Mouse (Mus musculus) ES-Bruce4 (cell line): ENCODE data around the gene Agrn.

Source experiments
- CTCF ChIP-seq: IDR thresholded peaks from one replicate; pipeline ENCODE4 v1.8.1; 2011; ENCODE audit warnings: low read depth, low read length
- EP300 ChIP-seq: IDR thresholded peaks from 2 replicates; pipeline ENCODE4 v1.6.1; 2011; ENCODE audit warnings: low read depth, low read length; ENCODE audit not compliant: insufficient read depth

DNA sequence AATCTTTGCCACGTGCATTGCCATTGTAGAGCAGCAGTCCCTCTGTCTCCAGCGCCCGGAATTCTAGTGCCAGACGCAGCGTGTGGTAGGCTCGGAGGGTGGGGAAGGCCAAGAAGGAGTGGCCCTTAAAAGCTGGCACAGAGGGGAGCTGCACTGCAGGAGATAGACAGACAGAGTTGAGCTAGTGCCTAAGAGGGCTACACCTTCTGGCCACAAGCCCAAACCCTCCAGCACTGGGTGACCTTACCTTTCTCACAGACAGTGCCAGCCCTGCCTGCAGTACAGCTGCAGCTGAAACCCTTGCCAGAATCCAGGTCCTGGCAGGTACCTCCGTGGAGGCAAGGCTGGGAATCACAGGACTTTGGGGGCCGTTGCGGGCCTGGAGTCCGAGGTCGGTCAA, 25.5 kb downstream of the Agrn start:
- no peak for TF ChIP-seq CTCF
- TF ChIP-seq EP300 = no peak
